In the genomic region with DNA sequence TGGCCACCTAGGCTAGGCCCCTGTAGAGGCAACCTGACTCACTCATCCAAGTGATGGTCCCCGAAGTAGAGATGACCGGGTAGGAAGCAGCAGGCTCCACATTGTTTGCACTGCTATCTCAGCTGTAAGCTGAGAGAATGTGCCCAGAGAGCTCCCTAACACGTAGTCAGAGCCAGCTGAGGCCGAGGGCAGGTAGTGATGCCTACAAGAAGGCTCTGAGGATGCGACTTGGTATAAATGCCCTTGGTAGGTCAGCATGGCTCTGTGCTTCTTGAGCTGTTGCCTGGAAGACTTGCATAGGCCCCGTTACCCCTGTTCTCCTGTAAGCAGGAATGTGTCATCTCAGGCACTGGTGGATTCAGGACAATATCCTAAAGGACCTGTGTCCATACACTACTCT, we compare ENCODE assay signal across 9 mouse cellular contexts.
"Had no signal": no experiment of that assay in that cellular context is flagged by ENCODE, and none has a peak within 500 bp of the region (broad histone marks: within the 10 kb centered on the region; RNA-seq: fewer than 3 reads in every experiment).

No protein-coding gene starts in this region.

- H3K4me3 ChIP-seq: limb, embryonic 10.5 days; limb, embryonic 13.5 days; liver, embryonic 15.5 days; megakaryocyte, embryonic 14.5 days; midbrain, embryonic 12.5 days; myocyte; neural tube, embryonic 13.5 days; stomach, embryonic 15.5 days had no signal

- DNase-seq: right cerebral cortex, postnatal 25 days had no signal

- H3K9me3 ChIP-seq: limb, embryonic 10.5 days; limb, embryonic 13.5 days; liver, embryonic 15.5 days; megakaryocyte, embryonic 14.5 days; midbrain, embryonic 12.5 days; neural tube, embryonic 13.5 days; stomach, embryonic 15.5 days had no signal

- H3K9ac ChIP-seq: limb, embryonic 13.5 days; liver, embryonic 15.5 days; midbrain, embryonic 12.5 days; neural tube, embryonic 13.5 days; stomach, embryonic 15.5 days had no signal

- H3K27ac ChIP-seq: limb, embryonic 10.5 days; limb, embryonic 13.5 days; liver, embryonic 15.5 days; midbrain, embryonic 12.5 days; neural tube, embryonic 13.5 days; stomach, embryonic 15.5 days had no signal

- H3K4me1 ChIP-seq: stomach, embryonic 15.5 days had no signal

- H3K4me2 ChIP-seq: liver, embryonic 15.5 days; stomach, embryonic 15.5 days had no signal

- H3K27me3 ChIP-seq: limb, embryonic 13.5 days; liver, embryonic 15.5 days; midbrain, embryonic 12.5 days; neural tube, embryonic 13.5 days; stomach, embryonic 15.5 days had no signal
